Mouse (Mus musculus): Measurements from ENCODE around the gene Stradb.

DNA sequence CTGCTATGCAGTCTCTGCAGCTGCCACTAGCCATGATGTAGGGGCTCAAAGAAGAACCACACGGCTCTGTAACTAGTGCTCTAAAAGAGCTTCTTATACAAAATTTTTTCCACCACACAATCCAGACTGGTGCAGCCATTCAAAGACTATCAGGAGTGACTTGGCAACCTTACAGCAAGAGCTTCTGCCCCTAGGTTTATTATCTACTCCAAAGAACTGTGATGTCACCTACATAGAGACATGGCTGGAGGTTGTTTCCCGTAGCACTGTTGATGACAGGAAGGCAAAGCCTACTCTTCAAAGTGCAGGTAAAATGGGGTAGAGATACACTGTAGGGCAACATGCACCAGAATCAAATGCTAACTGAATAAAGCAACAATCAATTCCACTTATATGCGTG, 17.6 kb upstream of the Stradb start:
- TF ChIP-seq POLR2A (IDR thresholded peaks at IDR 0.05; ENCODE audit: low read depth, low read length) (no peak), CTCF (conservative IDR thresholded peaks at IDR 0.05; ENCODE audit: insufficient read depth, insufficient read length, low read depth, low read length) (no peak)
